Mouse (Mus musculus) ES-CJ7 (cell line): ENCODE results near the gene Snx21.

Experiments
- DNase-seq: peaks from one replicate; pipeline ENCODE4 v3.0.0; 2011; ENCODE audit warnings: low read depth, low spot score

Snx21 gene

DNA sequence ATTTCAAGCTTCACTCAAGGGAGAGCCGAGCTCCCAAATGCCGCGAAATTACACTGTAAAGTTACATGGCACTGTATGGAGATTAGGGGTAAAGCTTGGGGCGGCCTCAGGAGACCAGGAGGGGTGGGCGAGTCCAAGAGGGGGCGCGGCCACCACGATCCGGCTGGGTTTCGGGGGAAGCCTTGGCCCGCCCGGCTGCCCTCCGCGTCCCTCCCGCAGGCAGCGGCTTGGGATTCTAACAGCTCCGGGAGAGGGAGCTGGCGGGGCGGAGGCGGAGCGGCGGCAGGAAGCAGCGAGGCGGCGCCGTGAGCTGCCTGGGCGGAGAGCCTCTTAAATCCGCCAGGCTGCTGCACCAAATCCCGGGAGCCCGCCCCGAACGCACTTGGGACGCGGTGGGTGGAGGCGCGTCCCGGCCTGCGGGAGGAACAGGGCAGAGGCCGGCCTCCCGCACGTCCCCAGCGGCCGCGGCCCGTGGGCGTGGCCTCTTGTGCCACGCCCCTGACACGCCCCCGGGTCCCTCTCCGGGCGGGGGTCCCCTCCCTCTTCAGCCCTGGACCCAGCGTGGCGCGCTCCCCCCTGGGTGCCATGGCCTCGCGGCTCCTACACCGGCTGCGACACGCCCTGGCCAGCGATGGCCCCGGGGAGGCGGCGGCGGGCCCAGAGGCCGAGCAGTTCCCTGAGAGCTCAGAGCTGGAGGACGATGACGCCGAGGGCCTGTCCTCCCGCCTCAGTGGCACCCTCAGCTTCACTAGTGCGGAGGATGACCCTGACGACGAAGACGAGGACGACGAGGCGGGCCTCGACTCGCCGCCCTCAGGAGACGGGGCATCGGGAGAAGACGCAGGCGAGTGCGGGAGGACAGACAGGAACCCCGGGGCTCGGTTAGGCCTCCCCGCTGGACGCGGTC lies at the start of gene Snx21:
Gene Snx21, plus strand, starts transcription at position 343 of the 907 bp plus-strand sequence.
- peak; percentile 48 for DNase-seq

DNA sequence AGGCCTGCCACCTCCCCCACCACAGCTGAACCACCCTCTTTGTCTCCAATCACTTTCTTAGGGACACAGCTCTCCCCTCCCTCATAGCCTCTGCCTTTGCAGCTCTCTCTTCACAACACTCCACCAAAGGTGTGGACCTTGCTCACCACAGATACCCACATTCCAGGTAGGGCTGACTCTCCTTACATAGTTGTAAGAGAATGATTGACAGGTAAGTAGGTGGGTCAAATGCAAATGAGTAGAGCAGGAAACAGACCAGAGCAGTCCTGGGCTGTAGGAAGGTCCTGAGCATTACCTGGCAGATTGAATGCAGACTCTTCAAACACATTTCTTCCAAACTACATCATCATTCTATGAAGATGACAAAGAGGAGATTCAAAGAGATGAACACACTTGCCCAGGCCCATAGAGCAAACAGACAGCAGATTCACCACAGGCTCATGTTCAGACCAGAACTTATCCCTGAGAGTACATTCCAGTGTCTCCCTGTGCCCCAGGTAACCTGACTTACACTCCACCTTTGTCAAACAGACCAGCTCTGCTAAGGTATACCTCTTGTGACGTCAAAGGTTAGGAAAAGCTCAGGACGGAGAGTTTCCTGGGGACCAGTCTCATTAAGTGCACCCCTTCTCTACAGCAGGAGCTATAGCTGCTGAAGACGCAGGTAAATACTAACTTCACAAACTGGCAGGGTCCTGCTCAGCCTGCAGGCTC lies 48.1 kb upstream of the Snx21 start:
- peak; percentile 21 for DNase-seq

- DNase-seq = no peak
Observed at GRCm38 (mm10) chr2:164739876-164740275, 45.7 kb upstream of the Snx21 start.

DNA sequence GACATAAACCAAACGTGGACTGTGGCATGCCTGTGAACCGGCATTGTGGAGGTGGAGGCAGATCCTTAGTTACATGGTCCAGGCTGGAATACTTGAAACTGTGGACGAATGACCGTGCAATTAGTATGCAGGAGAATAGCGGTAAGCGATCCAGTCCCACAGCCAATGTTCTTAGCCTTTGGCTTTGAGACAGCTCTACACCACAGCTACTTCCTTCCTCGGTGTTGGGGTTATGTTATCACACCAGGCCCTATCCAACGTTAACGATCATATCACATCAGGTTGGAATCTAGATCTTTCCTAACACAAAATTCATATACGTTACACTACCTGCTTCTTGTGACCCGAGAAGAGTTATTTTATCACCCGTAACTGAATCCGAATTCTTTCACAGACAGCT lies 40.6 kb upstream of the Snx21 start:
- DNase-seq = no peak

DNA sequence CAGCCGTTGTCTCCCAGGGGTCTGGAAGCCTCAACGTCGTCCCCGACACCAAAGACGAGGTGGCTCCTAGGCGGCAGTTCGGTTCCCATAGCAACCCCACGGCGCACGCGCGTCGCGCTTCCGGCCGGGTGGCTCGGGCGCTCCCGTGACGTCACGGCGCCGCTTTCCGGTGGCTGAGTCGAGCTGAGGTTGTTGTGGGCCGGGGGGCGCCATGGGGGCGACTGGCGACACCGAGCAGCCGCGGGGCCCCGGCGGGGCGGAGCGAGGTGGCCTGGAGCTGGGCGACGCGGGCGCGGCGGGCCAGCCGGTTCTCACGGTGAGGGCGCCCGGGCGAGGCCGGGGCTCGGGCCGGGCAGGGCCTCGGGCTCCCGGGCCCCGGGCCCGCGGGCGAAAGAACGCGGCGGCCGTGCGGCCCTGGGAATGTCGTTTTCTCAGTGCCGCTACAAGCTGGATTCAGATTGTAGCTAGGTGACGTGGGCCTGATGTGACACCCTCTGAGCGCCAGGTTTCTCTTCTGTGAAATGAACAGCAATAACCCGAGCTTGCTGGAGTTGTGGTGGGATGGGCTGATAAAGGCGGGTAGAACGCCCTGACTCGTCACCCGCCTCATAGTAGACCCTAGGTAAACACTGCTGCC lies 39.7 kb upstream of the Snx21 start, which contains the start of the genes Wfdc3 and Dnttip1:
Gene Wfdc3, minus strand, starts transcription at position 89 of the 637 bp plus-strand sequence.
Gene Dnttip1, plus strand, starts transcription at position 141 of the 637 bp plus-strand sequence.
- peak; percentile 90 for DNase-seq

DNA sequence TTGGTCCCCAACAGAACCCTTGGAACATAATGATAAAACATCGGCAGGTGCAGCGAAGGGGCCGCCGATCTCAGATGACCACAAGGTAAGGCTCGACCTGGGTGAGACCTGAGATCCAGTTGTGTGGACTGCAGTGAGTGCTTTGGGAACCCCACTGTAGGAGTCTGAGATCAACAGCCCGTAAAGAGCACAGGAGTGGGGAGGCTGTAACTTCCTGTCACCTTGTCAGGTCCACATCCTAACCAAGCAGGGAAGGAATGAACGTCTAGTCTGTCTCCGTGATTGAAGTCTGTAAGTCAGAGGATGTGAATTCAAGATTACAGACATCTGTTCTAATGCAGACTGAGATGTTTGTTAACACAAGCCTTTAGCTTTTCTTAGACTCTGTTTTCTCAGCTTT lies 38.9 kb upstream of the Snx21 start:
- DNase-seq = no peak

- no peak for DNase-seq
Observed at GRCm38 (mm10) chr2:164748191-164748590, 37.4 kb upstream of the Snx21 start.

DNA sequence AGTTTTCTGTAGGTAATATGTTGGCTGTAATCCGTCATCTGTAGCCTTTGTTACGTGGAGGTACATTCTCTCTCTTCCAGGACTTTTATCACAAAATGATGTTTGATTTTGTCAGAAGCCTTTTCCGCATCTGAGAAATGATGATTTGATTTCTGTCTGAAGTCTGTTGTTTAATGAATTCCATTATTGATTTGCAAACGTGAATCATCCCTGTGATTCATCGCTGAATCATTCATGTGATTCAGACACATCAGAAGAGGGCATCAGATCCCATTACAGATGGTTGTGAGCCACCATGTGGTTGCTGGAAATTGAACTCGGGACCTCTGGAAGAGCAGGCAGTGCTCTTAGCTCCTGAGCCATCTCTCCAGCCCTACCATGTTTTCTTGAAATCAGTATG lies 36.6 kb upstream of the Snx21 start:
- DNase-seq = no peak

GRCm38 (mm10) chr2:164752454-164752853 lies 33.2 kb upstream of the Snx21 start:
- DNase-seq = no peak

DNA sequence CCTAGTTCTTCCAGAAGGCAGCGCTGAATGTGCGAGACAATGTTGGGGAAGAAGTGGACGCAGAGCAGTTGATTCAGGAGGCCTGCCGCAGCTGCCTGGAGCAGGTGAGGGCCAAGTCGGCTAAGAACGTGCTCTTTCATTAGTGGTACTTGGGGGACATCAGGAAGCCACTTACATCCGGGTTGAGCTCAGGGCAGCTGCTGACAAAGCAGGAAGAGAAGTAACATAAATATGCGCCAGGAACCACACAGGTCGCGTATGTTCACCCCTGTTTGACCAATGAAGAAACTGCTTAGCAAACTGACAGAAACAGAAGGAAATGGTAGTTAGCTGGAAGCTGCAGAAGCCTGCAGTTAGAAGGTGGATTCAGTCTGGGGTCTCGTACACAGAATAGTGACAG lies 31.5 kb upstream of the Snx21 start:
- DNase-seq = no peak

DNA sequence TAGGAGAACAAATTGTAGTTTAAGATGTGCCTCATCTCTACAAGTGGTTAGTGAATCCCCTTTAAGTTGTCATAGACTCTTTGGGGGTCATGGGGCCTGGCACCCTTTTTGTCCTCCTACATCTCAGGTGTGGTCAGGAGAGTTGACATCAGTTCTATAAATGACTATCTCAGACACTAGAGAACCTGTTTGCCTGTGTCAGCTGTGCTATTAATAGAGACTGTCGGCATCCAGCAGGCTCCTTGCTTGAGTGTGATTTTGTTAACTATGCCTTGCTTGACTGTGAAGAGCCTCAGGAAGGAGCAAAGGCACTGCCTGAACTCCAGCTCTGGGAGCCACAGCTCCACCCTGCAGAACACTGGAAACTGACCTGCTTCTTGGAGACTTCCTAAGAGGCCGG lies 30.8 kb upstream of the Snx21 start:
- no peak for DNase-seq

GRCm38 (mm10) chr2:164757841-164758240 lies 27.8 kb upstream of the Snx21 start:
- no peak for DNase-seq

GRCm38 (mm10) chr2:164758692-164759091 lies 26.9 kb upstream of the Snx21 start:
- DNase-seq = no peak

- DNase-seq = no peak
Observed at GRCm38 (mm10) chr2:164760059-164760833, 25.4 kb upstream of the Snx21 start.

GRCm38 (mm10) chr2:164761502-164761901 lies 24.1 kb upstream of the Snx21 start:
- DNase-seq = peak; percentile 45

DNA sequence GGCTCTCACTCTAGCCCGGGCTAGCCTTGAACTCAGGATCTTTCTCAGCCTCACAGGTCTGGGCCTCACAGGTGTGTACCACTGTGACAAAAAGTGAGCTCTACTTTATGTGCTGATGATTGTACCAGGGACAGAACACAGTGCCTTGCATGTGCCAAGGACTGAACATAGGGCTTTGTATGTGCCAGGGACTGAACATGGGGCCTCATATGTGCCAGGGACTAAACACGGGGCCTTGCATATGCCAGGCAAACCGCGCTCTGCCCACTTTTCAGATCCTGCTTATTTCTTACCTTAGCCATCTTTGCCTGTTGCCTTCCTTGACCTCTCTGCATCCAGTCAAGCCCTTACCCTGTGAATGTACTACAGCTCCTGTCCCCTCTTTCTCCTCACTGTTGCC lies 23.7 kb upstream of the Snx21 start:
- DNase-seq = no peak

DNA sequence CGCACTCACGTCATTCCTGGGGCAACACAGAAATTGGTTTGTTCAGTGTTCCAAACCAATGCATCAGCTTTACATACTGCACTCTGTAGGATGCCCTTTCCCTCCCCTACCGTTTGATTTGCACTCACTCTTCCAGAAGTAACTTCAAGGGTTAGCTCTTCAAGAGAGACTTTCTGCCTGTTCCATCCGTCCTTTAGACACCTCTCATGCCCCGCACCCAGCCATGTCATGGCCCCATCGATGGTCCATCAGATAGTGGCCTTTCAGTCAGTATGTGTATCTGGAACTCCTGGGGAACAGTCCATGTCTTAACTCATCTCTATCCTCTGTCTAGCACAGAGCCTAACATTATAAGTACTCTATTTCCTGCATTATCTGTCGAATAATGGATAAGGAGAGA lies 23.0 kb upstream of the Snx21 start:
- DNase-seq = no peak

- DNase-seq = no peak
Observed at GRCm38 (mm10) chr2:164765841-164766240, 19.8 kb upstream of the Snx21 start.

- DNase-seq = no peak
Observed at GRCm38 (mm10) chr2:164767812-164768540, 17.6 kb upstream of the Snx21 start.

DNA sequence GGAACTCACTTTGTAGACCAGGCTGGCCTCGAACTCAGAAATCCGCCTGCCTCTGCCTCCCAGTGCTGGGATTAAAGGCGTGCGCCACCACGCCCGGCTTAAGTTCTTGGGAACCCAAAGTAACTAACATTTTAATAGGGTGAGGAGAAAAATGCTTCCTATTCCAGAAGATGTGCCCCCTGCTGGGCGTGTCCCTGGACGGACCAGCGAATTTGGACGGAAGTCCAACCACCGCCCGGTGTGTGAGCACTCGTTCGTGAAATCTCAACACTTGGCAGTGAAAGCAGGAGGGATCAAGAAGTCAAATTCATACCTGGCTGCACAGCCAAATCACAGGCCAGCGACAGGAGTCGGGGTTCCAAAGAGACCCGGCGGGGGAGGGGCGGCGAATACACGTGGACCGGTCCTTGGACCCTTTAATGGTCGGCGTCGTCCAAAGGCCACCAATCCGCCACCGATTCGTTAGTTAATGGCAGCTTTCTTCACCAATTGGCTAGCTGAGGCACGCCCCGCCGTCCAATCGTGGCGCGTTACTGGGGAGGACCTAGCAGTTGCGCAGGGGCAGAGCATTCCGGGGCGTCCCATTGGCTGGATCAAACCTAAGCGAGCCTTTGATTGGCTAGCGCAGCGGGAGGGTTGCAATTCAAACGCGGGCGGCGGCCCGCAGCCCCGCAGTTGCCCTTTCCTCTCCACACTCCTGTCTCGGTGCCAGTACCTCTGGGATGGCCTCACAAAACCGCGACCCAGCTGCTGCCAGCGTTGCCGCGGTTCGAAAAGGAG lies 16.2 kb upstream of the Snx21 start, which contains the start of gene Ube2c:
Gene Ube2c, plus strand, starts transcription at position 641 of the 780 bp plus-strand sequence.
- peak; percentile 99 for DNase-seq
